Mouse (Mus musculus) left cerebral cortex, adult 2 months (tissue): ENCODE data around the gene Mdn1. TPM values are rescaled to one million over a fixed set of nuclear protein-coding genes. Genes with fewer than 3 reads are reported as not detected.

Experiments
- DNase-seq, 2 experiments: peaks; one replicate each; pipeline ENCODE4 v3.0.0; 2021 to 2022; ENCODE audit warnings: low spot score in 2 of 2, mixed read lengths in 1 of 2; ENCODE audit errors: extremely low spot score in 1 of 2
- H3K27ac ChIP-seq: fragments of 200-600 bp; 2 replicates; pipeline ENCODE4 v1.8.1; 2022
- H3K4me3 ChIP-seq: fragments of 200-600 bp; 2 replicates; pipeline ENCODE4 v1.8.1; 2022
- CTCF ChIP-seq: fragments of 200-600 bp; IDR thresholded peaks from 2 replicates; pipeline ENCODE4 v1.8.1; 2022; ENCODE audit warnings: antibody characterized with exemption, mild to moderate bottlenecking, moderate library complexity
- intact Hi-C: fragments of 180-260 bp; cut with DNase I; formaldehyde crosslinking; loops from one replicate; pipeline ENCODE4 v1.15.1; 2025
- total RNA-seq, 2 experiments: library from RNA; stranded (reverse); gene quantifications; 2 replicates each; pipeline ENCODE4 v1.2.3; 2021

Mdn1 gene
- total RNA-seq, 2 experiments from 2014 or later = 43.6 to 44.3 TPM

DNA sequence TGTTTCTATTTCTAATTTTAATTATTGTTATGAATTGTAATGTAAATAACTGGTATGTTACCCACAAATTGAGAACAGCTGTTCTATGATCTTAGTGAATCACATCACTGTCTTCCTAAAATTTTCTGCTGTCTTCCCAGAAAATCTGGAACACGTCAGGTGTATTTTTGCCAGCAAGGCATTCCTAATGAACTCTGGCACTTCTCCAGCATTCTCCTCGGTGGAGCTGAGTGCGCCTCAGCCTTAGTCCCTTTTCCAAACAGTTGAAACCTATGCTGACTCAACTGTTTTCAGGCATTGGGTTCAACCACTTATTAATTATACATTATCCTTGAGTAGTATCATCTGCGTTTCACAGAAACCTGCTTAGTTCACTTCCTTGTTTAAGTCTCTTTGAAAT is 25.6 kb downstream of the Mdn1 start:
- intact Hi-C loops = no loop called here
- Histone ChIP-seq H3K27ac (no peak overlapping the region), H3K4me3 (no peak overlapping the region)
- DNase-seq = no peak
- no peak for TF ChIP-seq CTCF

DNA sequence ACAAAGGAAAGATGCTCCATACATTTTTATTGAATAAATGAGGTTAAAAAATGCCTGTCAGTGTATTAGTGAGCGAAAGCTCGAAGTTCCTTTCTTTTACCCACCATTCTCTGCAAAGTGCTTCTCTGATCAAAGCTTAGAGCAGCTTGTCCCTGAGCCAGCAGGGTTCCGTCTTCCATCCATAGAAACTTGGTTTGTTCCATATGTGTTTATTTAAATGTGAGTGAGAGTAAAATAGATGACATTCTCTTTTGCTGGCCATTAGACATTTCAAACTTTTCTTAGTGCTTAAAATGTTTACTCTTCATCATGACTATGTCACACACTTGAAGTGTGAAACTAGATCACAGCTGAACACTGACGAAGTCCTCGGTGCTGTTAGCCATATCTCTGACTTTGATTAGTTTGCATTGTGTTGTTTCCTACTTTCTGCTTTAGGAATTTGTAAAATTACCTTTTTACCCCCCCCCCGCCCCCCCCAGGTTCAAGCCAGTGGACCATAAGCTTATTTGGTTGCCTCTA is 26.2 kb downstream of the Mdn1 start:
- H3K27ac ChIP-seq = no peak overlapping the region
- no peak for DNase-seq
- no peak overlapping the region for H3K4me3 ChIP-seq
- intact Hi-C loops = no loop called here
- TF ChIP-seq CTCF = no peak

DNA sequence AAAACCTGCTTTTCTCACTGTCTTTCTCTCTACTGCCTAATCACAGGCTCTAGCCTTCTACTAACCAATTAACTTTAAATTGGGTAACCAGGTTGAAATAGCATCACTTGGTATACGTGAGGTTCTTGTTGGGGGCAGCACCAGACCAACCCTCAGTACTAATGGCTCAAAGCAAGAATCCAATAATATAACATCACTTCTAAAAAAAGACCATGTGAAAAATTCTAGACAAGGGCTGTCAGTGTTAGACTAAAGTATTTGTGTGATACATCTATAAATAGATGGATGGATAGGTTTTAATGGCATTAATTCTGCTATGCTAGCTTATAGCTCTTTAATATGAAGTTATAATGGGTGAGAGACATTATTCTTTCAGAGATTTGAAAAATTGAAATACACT is 60.8 kb downstream of the Mdn1 start:
- TF ChIP-seq CTCF = no peak
- Histone ChIP-seq H3K4me3 (no peak overlapping the region), H3K27ac (no peak overlapping the region)
- intact Hi-C loops = no loop called here
- no peak for DNase-seq

DNA sequence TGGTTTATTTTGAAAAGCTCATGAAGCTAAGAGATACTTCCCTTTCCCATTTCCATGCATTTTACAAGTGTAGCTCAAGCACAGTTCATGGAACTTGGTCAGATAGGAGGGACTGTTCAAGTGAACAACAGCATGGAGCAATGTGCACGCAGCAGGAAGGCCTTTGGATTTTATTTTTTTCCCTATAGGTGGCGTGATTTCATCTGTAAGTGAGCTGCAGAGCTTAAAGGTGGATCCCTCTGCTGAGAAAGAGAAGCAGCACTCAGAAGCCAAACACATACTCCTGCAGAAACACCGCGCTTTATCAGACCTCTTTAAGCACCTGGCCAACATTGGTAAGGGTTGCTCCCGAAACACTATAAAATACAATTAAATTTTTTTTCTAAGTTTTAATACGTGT is 88.5 kb downstream of the Mdn1 start:
- H3K4me3 ChIP-seq = no peak overlapping the region
- no peak for DNase-seq
- TF ChIP-seq CTCF = peak; percentile 36
- H3K27ac ChIP-seq = no peak overlapping the region
- intact Hi-C loops = loop anchor here (5.0 kb wide), 2 partner anchors 207 to 272 kb away; partner anchors contain the start of gene Ankrd6

DNA sequence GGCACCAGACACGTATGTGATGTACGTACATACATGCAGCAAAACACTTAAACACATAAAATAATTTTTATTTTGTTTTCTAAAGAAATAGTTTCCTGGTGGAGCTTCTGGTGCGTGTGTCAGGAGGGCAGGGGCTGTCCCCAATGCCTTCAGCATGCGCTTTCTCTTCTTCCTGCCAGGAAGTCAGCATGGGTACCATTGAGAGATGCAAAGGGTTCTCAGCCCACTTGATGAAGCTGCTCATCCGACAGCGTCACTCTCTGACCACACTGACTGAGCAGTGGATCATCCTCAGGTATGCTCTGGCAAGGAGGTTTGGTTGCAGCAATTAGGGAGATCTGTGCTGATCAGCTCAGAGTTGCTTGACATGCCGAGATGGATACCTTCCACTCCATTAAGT is 91.5 kb downstream of the Mdn1 start:
- no peak for TF ChIP-seq CTCF
- H3K4me3 ChIP-seq = no peak overlapping the region
- H3K27ac ChIP-seq = no peak overlapping the region
- no peak for DNase-seq
- intact Hi-C loops = loop anchor here (5.0 kb wide), 2 partner anchors 204 to 269 kb away; partner anchors contain the start of gene Ankrd6

DNA sequence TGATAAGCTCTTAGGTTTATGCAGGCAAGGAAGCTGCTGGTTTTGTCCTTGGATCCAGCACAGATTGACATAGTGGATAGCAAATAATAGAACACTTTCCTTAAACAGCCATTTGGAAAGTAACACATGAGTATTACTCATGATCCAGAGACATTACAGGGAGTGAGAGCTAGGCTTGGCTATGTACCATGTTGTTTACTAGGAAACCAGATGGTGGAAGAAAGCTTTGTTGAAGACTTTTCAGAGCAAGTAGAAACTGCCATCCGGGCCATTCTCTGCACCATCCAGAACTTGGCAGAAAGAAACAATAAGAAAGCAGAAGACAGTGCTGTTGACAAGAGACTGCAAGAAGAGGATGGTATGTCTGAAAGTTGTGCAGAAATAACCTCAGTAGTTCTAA is 93.8 kb downstream of the Mdn1 start:
- intact Hi-C loops = no loop called here
- DNase-seq = no peak
- no peak overlapping the region for H3K4me3 ChIP-seq
- TF ChIP-seq CTCF = no peak
- no peak overlapping the region for H3K27ac ChIP-seq

DNA sequence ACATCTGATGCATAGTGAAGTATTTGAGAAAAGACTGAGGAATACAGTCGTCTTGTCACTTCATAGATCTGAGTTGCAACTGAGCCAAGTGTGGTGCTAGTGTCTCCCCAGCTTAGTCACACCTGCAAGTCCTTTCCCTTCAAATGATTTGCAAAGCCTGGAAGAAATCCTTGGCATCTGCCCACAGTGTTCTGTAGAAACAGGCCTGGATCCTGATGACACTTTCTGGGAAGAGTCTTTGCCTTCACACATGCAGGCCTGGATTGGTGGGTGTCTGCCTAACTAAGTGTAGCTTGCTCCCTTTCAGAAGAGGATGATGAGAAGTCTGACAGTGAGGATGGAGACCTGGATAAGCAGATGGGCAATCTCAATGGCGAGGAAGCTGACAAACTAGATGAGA is 100.5 kb downstream of the Mdn1 start:
- intact Hi-C loops = no loop called here
- Histone ChIP-seq H3K27ac (no peak overlapping the region), H3K4me3 (no peak overlapping the region)
- no peak for TF ChIP-seq CTCF
- peak; percentile 26 to 37 for DNase-seq

DNA sequence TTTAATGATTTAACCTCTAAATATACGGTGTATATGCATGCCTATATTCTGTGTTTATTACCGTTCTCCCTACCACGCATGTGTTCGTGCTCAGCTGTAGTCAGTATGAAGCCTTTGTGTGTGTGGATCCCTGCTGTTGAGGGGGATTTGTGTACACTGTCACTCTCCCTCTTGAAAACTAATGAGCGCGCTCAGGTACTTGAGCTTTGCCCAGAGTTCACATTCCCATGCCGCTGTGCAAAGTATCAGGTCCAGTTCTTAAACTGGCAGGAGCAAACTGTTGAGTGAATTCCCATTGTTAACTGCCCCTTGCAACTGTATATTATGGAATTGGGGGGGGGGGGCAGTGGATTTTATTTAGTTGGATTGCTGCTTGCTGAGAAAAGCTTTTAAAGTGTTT is 110.6 kb downstream of the Mdn1 start:
- no peak for TF ChIP-seq CTCF
- DNase-seq = no peak
- intact Hi-C loops = no loop called here

DNA sequence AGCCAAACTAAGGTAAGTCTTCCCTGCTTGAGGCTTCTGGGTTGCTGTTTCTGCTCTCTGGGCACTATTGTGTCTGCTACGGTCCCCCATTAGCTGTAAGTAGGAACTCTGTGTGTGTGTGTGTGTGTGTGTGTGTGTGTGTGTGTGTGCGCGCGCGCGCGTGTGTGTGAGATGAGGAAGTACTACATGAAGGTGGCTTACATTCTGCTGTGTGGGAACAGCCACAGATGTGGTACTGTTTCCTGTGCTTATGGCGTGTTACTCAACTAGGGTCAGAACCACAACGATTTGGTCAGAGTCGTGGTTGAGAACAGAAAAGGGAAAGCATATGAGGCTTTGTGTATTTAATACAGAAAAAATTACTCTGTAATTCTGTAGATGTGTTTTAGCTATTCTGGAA is 111.1 kb downstream of the Mdn1 start:
- H3K27ac ChIP-seq = no peak overlapping the region
- TF ChIP-seq CTCF = no peak
- intact Hi-C loops = no loop called here
- H3K4me3 ChIP-seq = no peak overlapping the region
- DNase-seq = no peak

More for the DNA sequence above, 110.6 kb downstream of the Mdn1 start:
- H3K27ac ChIP-seq = no peak overlapping the region
- H3K4me3 ChIP-seq = no peak overlapping the region

DNA sequence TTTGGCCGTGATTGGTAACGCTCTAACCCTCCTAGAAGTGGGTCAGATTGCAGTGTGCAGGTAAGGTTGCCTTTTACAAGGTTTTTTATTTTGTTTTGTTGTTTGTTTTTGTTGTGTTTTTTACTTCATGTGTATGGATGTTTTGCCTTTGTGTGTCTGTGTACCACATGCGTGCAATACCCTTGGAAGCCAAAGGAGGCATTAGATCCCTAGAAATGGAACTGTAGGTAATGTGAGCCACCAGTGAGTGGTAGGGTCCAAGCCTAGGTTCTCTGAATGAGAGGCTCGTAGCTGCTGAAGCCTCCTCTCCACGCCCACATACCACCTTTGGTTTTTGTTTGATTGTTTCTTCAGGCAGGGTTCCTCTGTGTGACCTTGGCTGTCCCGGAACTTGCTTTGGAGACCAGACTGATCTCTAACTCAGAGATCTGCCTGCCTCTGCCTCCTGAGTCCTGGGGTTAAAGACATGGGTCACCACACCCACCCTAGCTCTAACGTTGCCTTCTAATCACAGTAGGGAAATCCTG is 113.4 kb downstream of the Mdn1 start:
- DNase-seq = no peak
- H3K4me3 ChIP-seq = no peak overlapping the region
- no peak; the same call in none of the 2 replicates for TF ChIP-seq CTCF
- intact Hi-C loops = loop anchor here (10.0 kb wide), 1 partner anchor 244 kb away; no protein-coding TSS in a partner anchor
- no peak overlapping the region for H3K27ac ChIP-seq

DNA sequence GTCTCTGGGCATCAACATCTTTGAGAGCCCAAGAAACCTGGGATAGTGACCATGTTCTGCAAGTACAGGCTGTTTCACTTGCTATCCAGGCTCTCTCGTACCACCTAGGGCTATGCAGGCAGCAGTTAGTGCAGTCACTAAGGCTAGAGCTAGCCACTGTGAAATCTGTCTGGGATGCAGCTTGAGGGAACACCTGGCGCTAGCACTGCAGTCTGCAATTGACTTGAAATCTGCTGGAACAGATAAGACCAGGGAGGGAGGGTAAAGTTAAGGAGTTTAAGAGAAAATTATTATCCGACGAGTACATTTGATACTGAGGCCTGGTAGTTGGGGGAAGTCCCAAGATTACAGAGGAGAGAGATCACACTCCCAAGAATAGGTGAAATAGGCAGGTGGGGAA is 123.1 kb downstream of the Mdn1 start:
- Histone ChIP-seq H3K4me3 (no peak overlapping the region), H3K27ac (no peak overlapping the region)
- intact Hi-C loops = loop anchor here (10.0 kb wide), 1 partner anchor 235 kb away; no protein-coding TSS in a partner anchor
- no peak for TF ChIP-seq CTCF
- no peak for DNase-seq

DNA sequence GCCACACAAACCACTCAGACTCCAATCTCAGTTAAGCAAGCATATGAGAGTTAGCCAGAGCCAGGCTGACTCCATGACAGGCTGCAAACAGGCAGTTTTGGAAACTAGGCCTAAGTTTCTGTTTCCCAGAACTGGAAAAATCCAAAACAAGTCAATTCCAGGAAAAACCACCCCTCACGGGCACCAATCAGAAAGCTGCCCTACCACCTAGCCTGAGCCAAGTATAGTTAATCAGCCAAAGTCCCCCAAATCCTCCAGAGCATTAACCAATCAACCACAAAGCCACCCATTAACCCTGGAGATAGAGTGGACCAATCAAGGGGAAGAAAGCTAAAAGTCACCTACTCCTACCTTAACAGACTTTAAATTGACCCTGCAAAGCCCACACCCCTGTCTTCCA is 130.2 kb downstream of the Mdn1 start:
- TF ChIP-seq CTCF = no peak
- H3K27ac ChIP-seq = no peak overlapping the region
- DNase-seq = no peak
- H3K4me3 ChIP-seq = no peak overlapping the region
- intact Hi-C loops = no loop called here

DNA sequence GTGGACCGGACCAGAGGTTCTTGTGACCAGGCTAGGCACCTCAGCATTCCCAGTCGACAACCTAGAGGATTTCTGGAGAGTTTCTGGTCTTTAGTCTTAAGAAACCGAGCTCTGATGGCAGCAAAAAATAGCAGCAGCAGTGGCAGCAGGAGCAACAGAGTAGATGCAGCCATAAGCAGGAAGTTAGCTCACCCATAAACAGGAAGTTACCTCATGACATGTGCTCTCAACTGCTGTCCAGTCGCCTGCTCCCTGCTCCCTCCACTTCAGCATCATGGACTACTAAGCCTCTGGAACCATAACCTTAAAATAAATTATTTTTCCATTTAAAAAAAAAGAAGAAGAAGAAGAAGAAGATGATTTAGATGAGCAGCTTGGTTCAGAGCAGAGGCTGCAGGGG is 132.1 kb downstream of the Mdn1 start:
- DNase-seq = no peak
- H3K4me3 ChIP-seq = no peak overlapping the region
- intact Hi-C loops = no loop called here
- no peak overlapping the region for H3K27ac ChIP-seq
- TF ChIP-seq CTCF = no peak
